Mouse (Mus musculus) CH12.LX (cell line): ENCODE results near the gene Aph1a. TPM values are rescaled to one million over a fixed set of nuclear protein-coding genes. Genes with fewer than 3 reads are reported as not detected.

Source experiments
- DNase-seq: peaks from one replicate; pipeline ENCODE4 v3.0.0-alpha.2; 2013; ENCODE audit errors: extremely low read depth
- H3K27ac ChIP-seq: 2 replicates; pipeline ENCODE4 v1.5.1; 2012; ENCODE audit warnings: low read depth, mild to moderate bottlenecking, control low read depth, moderate library complexity; ENCODE audit not compliant: insufficient read depth
- H3K27me3 ChIP-seq: replicated peaks from 2 replicates; pipeline ENCODE3; 2012; ENCODE audit warnings: inconsistent platforms
- H3K36me3 ChIP-seq, 2 experiments: replicated peaks in 1 of 2; 2 replicates each; pipeline versions ENCODE3 to v1.6.1; 2012; ENCODE audit warnings: inconsistent platforms in 1 of 2, low read length in 1 of 2, mild to moderate bottlenecking in 1 of 2, mixed read lengths in 1 of 2, moderate library complexity in 1 of 2; ENCODE audit not compliant: control insufficient read depth in 1 of 2, insufficient read depth in 1 of 2
- H3K4me1 ChIP-seq, 2 experiments: 2 replicates each; pipeline ENCODE4 v1.6.1; 2012; ENCODE audit warnings: inconsistent platforms in 1 of 2, moderate library complexity in 1 of 2; ENCODE audit not compliant: insufficient read depth in 2 of 2, control insufficient read depth in 1 of 2
- H3K4me2 ChIP-seq: 2 replicates; pipeline ENCODE4 v1.6.1; 2012; ENCODE audit warnings: low read depth, mild to moderate bottlenecking, control low read depth; ENCODE audit not compliant: poor library complexity, insufficient read depth, severe bottlenecking
- H3K4me3 ChIP-seq, 3 experiments: fragments of 150-350 bp in 1 of 3; sonication (generic) in 1 of 3; replicated peaks in 1 of 3; 2 replicates each; pipeline versions ENCODE3 to v1.5.1; 2011 to 2012; ENCODE audit warnings: low read depth in 2 of 3, low read length in 2 of 3, mild to moderate bottlenecking in 2 of 3, moderate library complexity in 2 of 3, control low read depth in 1 of 3, improper control_type of control experiment in 1 of 3, inconsistent platforms in 1 of 3, mixed read lengths in 1 of 3; ENCODE audit not compliant: poor library complexity in 1 of 3
- H3K79me2 ChIP-seq: replicated peaks from 2 replicates; pipeline ENCODE4 v1.6.1; 2012; ENCODE audit warnings: mild to moderate bottlenecking, moderate library complexity; ENCODE audit not compliant: control insufficient read depth, poor library complexity, insufficient read depth, severe bottlenecking; ENCODE audit errors: extremely low read depth
- H3K9ac ChIP-seq: 2 replicates; pipeline ENCODE4 v1.6.1; 2012; ENCODE audit warnings: low read depth, mild to moderate bottlenecking, control low read depth, moderate library complexity; ENCODE audit not compliant: insufficient read depth
- H3K9me3 ChIP-seq: replicated peaks from 2 replicates; pipeline ENCODE3; 2012; ENCODE audit warnings: low read length, inconsistent platforms, mixed read lengths
- BHLHE40 ChIP-seq: IDR thresholded peaks from 2 replicates; pipeline ENCODE4 v1.6.1; 2011; ENCODE audit warnings: mild to moderate bottlenecking, low read depth, low read length, improper control_type of control experiment
- CHD2 ChIP-seq: IDR thresholded peaks from 2 replicates; pipeline ENCODE4 v1.6.1; 2011; ENCODE audit warnings: low read length, improper control_type of control experiment
- E2F4 ChIP-seq: IDR thresholded peaks from 2 replicates; pipeline ENCODE4 v1.6.1; 2011; ENCODE audit warnings: low read depth, low read length, improper control_type of control experiment; ENCODE audit not compliant: insufficient replicate concordance
- ELF1 ChIP-seq: IDR thresholded peaks from 2 replicates; pipeline ENCODE4 v1.6.1; 2014; ENCODE audit warnings: low read depth, mild to moderate bottlenecking, inconsistent platforms, low read length, improper control_type of control experiment
- EP300 ChIP-seq: IDR thresholded peaks from 2 replicates; pipeline ENCODE4 v1.6.1; 2011; ENCODE audit warnings: low read length, improper control_type of control experiment
- ETS1 ChIP-seq: conservative IDR thresholded peaks from 2 replicates; pipeline ENCODE4 v1.6.1; 2012; ENCODE audit warnings: low read depth, mild to moderate bottlenecking, inconsistent platforms, low read length, improper control_type of control experiment, moderate library complexity
- GABPA ChIP-seq: IDR thresholded peaks from 2 replicates; pipeline ENCODE4 v1.6.1; 2012; ENCODE audit warnings: low read depth, low read length, improper control_type of control experiment, inconsistent platforms; ENCODE audit not compliant: insufficient replicate concordance
- HCFC1 ChIP-seq: IDR thresholded peaks from 2 replicates; pipeline ENCODE4 v1.6.1; 2012; ENCODE audit warnings: low read depth, mild to moderate bottlenecking, inconsistent platforms, low read length, improper control_type of control experiment
- IRF4 ChIP-seq: IDR thresholded peaks from 2 replicates; pipeline ENCODE4 v1.6.1; 2014; ENCODE audit warnings: low read depth, mild to moderate bottlenecking, inconsistent platforms, low read length, improper control_type of control experiment
- JUN ChIP-seq: IDR thresholded peaks from 2 replicates; pipeline ENCODE4 v1.6.1; 2011; ENCODE audit warnings: low read depth, mild to moderate bottlenecking, low read length, improper control_type of control experiment, moderate library complexity; ENCODE audit not compliant: insufficient read depth
- JUND ChIP-seq: conservative IDR thresholded peaks from 2 replicates; pipeline ENCODE4 v1.6.1; 2011; ENCODE audit warnings: low read depth, low read length, improper control_type of control experiment
- KAT2A ChIP-seq: IDR thresholded peaks from 2 replicates; pipeline ENCODE4 v1.6.1; 2012; ENCODE audit warnings: low read length, improper control_type of control experiment, inconsistent platforms; ENCODE audit not compliant: insufficient replicate concordance
- MAZ ChIP-seq: IDR thresholded peaks from 2 replicates; pipeline ENCODE4 v1.6.1; 2012; ENCODE audit warnings: low read depth, mild to moderate bottlenecking, inconsistent platforms, low read length, improper control_type of control experiment, moderate library complexity
- MEF2A ChIP-seq: IDR thresholded peaks from 2 replicates; pipeline ENCODE4 v1.6.1; 2014; ENCODE audit warnings: low read depth, mild to moderate bottlenecking, inconsistent platforms, low read length, improper control_type of control experiment, borderline replicate concordance
- MXI1 ChIP-seq: IDR thresholded peaks from 2 replicates; pipeline ENCODE4 v1.6.1; 2011; ENCODE audit warnings: mild to moderate bottlenecking, low read depth, low read length, improper control_type of control experiment
- NELFE ChIP-seq: IDR thresholded peaks from 2 replicates; pipeline ENCODE4 v1.6.1; 2011; ENCODE audit warnings: low read depth, low read length, improper control_type of control experiment
- NRF1 ChIP-seq: IDR thresholded peaks from 2 replicates; pipeline ENCODE4 v1.6.1; 2014; ENCODE audit warnings: low read depth, mild to moderate bottlenecking, inconsistent platforms, low read length, improper control_type of control experiment, moderate library complexity
- PAX5 ChIP-seq: IDR thresholded peaks from 2 replicates; pipeline ENCODE4 v1.6.1; 2012; ENCODE audit warnings: low read length, inconsistent platforms, mixed read lengths
- POLR2A ChIP-seq: IDR thresholded peaks from 2 replicates; pipeline ENCODE4 v1.6.1; 2011; ENCODE audit warnings: low read depth, mild to moderate bottlenecking, improper control_type of control experiment, low read length
- POLR2AphosphoS2 ChIP-seq: IDR thresholded peaks from 2 replicates; pipeline ENCODE4 v1.6.1; 2011; ENCODE audit warnings: low read depth, low read length, improper control_type of control experiment
- RAD21 ChIP-seq: IDR thresholded peaks from 2 replicates; pipeline ENCODE4 v1.6.1; 2011; ENCODE audit warnings: low read depth, mild to moderate bottlenecking, low read length, improper control_type of control experiment, moderate library complexity
- SIN3A ChIP-seq: IDR thresholded peaks from 2 replicates; pipeline ENCODE4 v1.6.1; 2012; ENCODE audit warnings: low read length, improper control_type of control experiment, inconsistent platforms
- SMC3 ChIP-seq: IDR thresholded peaks from 2 replicates; pipeline ENCODE4 v1.6.1; 2011; ENCODE audit warnings: low read depth, low read length, improper control_type of control experiment
- TBP ChIP-seq: conservative IDR thresholded peaks from 2 replicates; pipeline ENCODE4 v1.6.1; 2011; ENCODE audit warnings: low read depth, low read length, improper control_type of control experiment
- TCF12 ChIP-seq: IDR thresholded peaks from 2 replicates; pipeline ENCODE4 v1.6.1; 2014; ENCODE audit warnings: low read depth, mild to moderate bottlenecking, inconsistent platforms, low read length, improper control_type of control experiment
- UBTF ChIP-seq: IDR thresholded peaks from 2 replicates; pipeline ENCODE4 v1.6.1; 2012; ENCODE audit warnings: low read depth, mild to moderate bottlenecking, inconsistent platforms, low read length, improper control_type of control experiment, moderate library complexity
- ZKSCAN1 ChIP-seq: IDR thresholded peaks from 2 replicates; pipeline ENCODE4 v1.6.1; 2012; ENCODE audit warnings: low read depth, inconsistent platforms, low read length, improper control_type of control experiment, borderline replicate concordance
- ZMIZ1 ChIP-seq: IDR thresholded peaks from 2 replicates; pipeline ENCODE4 v1.6.1; 2012; ENCODE audit warnings: low read depth, mild to moderate bottlenecking, inconsistent platforms, low read length, improper control_type of control experiment
- ZNF384 ChIP-seq: IDR thresholded peaks from 2 replicates; pipeline ENCODE4 v1.6.1; 2012; ENCODE audit warnings: low read depth, low read length, improper control_type of control experiment, inconsistent platforms
- dilution Hi-C: fragments of 300-500 bp; cut with MboI; formaldehyde crosslinking; loops from 2 replicates; pipeline ENCODE4 v1.14.3; 2020; ENCODE audit warnings: low sequenced_read_pairs; ENCODE audit not compliant: extremely low pct_unique_long_range_greater_than_20kb, extremely low pct_ligation_motif_present
- in situ Hi-C: fragments of 300-500 bp; cut with MboI; formaldehyde crosslinking; loops from 3 replicates; pipeline ENCODE4 v1.14.3; 2019; ENCODE audit warnings: low sequenced_read_pairs, low pct_ligation_motif_present, low pct_unique_long_range_greater_than_20kb, mixed read lengths
- polyA plus RNA-seq: library from polyadenylated mRNA; unstranded; fragments of >175 nt; gene quantifications from 2 replicates; pipeline ENCODE4 v1.2.1, GENCODE M21; 2012; ENCODE audit warnings: low read depth; ENCODE audit not compliant: insufficient read length
- total RNA-seq, 2 experiments: library from RNA; depleted of rRNA; stranded (reverse); fragments of 300-350 nt in 1 of 2; fragments of >200 nt in 1 of 2; gene quantifications; 2 replicates each; pipeline ENCODE4 v1.2.3; 2012 to 2014

The Aph1a gene
- total and polyA plus RNA-seq, 3 experiments, result 46.6 to 69.4 (median 59.9) TPM

DNA sequence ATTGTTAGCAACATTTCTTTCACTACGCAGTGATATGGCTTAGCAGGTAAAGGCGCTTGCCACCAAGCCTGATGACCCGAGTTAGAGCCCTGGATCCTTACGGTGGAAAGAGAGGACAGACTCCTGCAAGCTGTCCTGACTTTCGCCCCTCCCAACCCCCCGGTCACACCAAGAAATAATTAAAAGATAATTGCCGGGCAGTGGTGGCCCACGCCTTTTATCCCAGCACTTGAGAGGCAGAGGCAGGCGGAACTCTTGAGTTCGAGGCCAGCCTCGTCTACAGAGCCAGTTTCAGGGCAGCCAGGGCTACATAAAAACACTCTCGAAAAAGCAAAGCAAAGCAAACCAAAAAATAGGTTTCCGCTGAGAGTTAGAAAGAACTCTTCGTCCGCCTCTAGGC is 22.8 kb upstream of the Aph1a start:
- Histone ChIP-seq H3K4me1 (peaks cover 3 to 19% of the 10 kb centered on the region in 2 experiments; a peak in 3 of 4 replicates), H3K9ac (peak overlapping the region; percentile 88), H3K4me2 (peak overlapping the region; percentile 87)
- in situ Hi-C loops, result no loop called here
- no peak for TF ChIP-seq ETS1
- TF ChIP-seq ZNF384, result no peak
- TF ChIP-seq POLR2AphosphoS2, result no peak
- no peak for TF ChIP-seq MEF2A
- no peak for TF ChIP-seq IRF4
- no peak for TF ChIP-seq NRF1
- TF ChIP-seq UBTF, result no peak
- no peak for TF ChIP-seq GABPA
- no peak for TF ChIP-seq RAD21
- TF ChIP-seq JUN, result no peak
- no peak for TF ChIP-seq EP300
- no peak for TF ChIP-seq ZKSCAN1
- TF ChIP-seq POLR2A, result no peak
- TF ChIP-seq KAT2A, result no peak
- TF ChIP-seq SMC3, result no peak
- TF ChIP-seq, all 38 proteins: peak for 0
- Histone ChIP-seq H3K79me2 (peaks cover 43% of the 10 kb centered on the region), H3K9me3 (no peaks in the 10 kb centered on the region), H3K27ac (no peak overlapping the region), H3K36me3 (peaks cover 25 to 62% of the 10 kb centered on the region in 2 experiments), H3K27me3 (no peaks in the 10 kb centered on the region), H3K4me3 (peak overlapping the region; percentile 68 to 96 (median 94))
- no peak for DNase-seq
- dilution Hi-C loops, result no loop called here

GRCm38 (mm10) chr3:95871392-95871867 is 22.3 kb upstream of the Aph1a start, which contains the start of gene Mrps21:
Gene Mrps21 (minus strand): TSS chr3:95871519.
- Histone ChIP-seq H3K36me3 (peaks cover 25 to 60% of the 10 kb centered on the region in 2 experiments), H3K27me3 (no peaks in the 10 kb centered on the region), H3K4me3 (peak within 1 kb of the TSS; percentile 68 to 96 (median 94)), H3K27ac (peak within 1 kb of the TSS; percentile 47), H3K9ac (peak within 1 kb of the TSS; percentile 91), H3K79me2 (peaks cover 43% of the 10 kb centered on the region)
- in situ Hi-C loops (no loop called here), dilution Hi-C loops (no loop called here)
- DNase-seq, result peak; percentile 92
- TF ChIP-seq TBP, result peak; percentile 90
- peak; percentile 58; the same call in 1 of the 2 replicates for TF ChIP-seq MEF2A
- peak; percentile 76 for TF ChIP-seq SIN3A
- TF ChIP-seq CHD2, result no peak; the same call in 1 of the 2 replicates
- peak; percentile 95; the same call in 1 of the 2 replicates for TF ChIP-seq NELFE
- TF ChIP-seq UBTF, result peak; percentile 62; the same call in 1 of the 2 replicates
- peak; percentile 90 for TF ChIP-seq NRF1
- no peak for TF ChIP-seq JUND
- TF ChIP-seq MXI1, result no peak
- TF ChIP-seq PAX5, result no peak
- TF ChIP-seq ELF1, result peak; percentile 91
- TF ChIP-seq POLR2A, result peak; percentile 99
- TF ChIP-seq POLR2AphosphoS2, result peak; percentile 72
- 0 out of 2 replicates have a peak, but pooled peaks have one; percentile 37 for TF ChIP-seq MAZ
- TF ChIP-seq ETS1, result peak; percentile 38; the same call in 1 of the 2 replicates
- peak; percentile 65; the same call in 1 of the 2 replicates for TF ChIP-seq ZMIZ1
- peak; percentile 69 for TF ChIP-seq IRF4
- TF ChIP-seq KAT2A, result peak; percentile 78; the same call in 1 of the 2 replicates
- TF ChIP-seq E2F4, result no peak
- peak; percentile 90 for TF ChIP-seq HCFC1
- TF ChIP-seq TCF12, result peak; percentile 95
- TF ChIP-seq ZNF384, result peak; percentile 55
- TF ChIP-seq BHLHE40, result peak; percentile 60
- TF ChIP-seq, all 38 proteins: peak for 18
- Histone ChIP-seq H3K4me1 (peaks cover 3 to 19% of the 10 kb centered on the region in 2 experiments; a peak in 3 of 4 replicates), H3K9me3 (no peaks in the 10 kb centered on the region), H3K4me2 (peak within 1 kb of the TSS; percentile 96)
